Mouse (Mus musculus) bone marrow, adult 2 months (tissue): ENCODE results near the gene Gm10647.

Source experiments
- CTCF ChIP-seq: fragments of 200-500 bp; IDR thresholded peaks from 2 replicates; pipeline ENCODE4 v1.5.1; 2011; ENCODE audit warnings: low read length, control low read depth; ENCODE audit not compliant: control insufficient read depth, insufficient read depth
- POLR2A ChIP-seq: fragments of 200-500 bp; IDR thresholded peaks from 2 replicates; pipeline ENCODE4 v1.6.1; 2011; ENCODE audit warnings: low read depth, mild to moderate bottlenecking, control low read depth, low read length, borderline replicate concordance; ENCODE audit not compliant: control insufficient read depth

DNA sequence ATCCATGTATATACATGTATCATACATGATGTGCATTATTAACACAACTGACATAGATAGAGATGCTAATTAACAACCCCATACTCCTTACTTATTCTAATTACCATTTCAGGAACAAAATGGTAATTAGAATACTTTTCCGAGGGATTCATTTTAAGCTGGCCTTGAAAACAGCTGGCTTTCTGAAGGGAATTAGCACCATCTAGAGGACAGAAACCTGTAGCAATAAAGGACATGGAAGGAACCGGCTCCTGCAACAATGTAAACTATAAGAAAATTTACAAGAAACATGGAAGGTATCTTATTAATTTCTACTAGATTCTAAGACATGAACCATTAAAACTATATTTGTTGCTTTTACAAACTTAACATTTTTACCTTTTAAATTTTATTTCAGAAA lies 9.0 kb upstream of the Gm10647 start:
- TF ChIP-seq CTCF (no peak), POLR2A (no peak)
